Mouse (Mus musculus) brain, embryonic 14.5 days (tissue): ENCODE measurements around the gene Agbl3. TPM values are rescaled to one million over a fixed set of nuclear protein-coding genes. Genes with fewer than 3 reads are reported as not detected.

Experiments used
- DNase-seq: peaks from one replicate; pipeline ENCODE4 v3.0.0-alpha.2; 2011; ENCODE audit warnings: low read depth
- CTCF ChIP-seq: fragments of 200-500 bp; IDR thresholded peaks from 2 replicates; pipeline ENCODE4 v1.5.1; 2012; ENCODE audit warnings: inconsistent platforms, mild to moderate bottlenecking, moderate library complexity, borderline replicate concordance; ENCODE audit not compliant: insufficient read depth, insufficient read length; ENCODE audit errors: extremely low read depth
- POLR2A ChIP-seq: fragments of 200-500 bp; IDR thresholded peaks from 2 replicates; pipeline ENCODE4 v1.6.1; 2012; ENCODE audit warnings: mild to moderate bottlenecking, inconsistent platforms, borderline replicate concordance; ENCODE audit not compliant: poor library complexity, insufficient read depth, insufficient read length, severe bottlenecking; ENCODE audit errors: extremely low read depth
- polyA plus RNA-seq: library from polyadenylated mRNA; depleted of rRNA; stranded (reverse); fragments of >200 nt; gene quantifications from 2 replicates; pipeline ENCODE4 v1.2.3, GENCODE M21; 2012; rRNA removed

The Agbl3 gene
- 13.0 and 15.7 TPM in 2 replicates for polyA plus RNA-seq

GRCm38 (mm10) chr6:34780231-34780942 is at the start of gene Agbl3:
TSS of gene Agbl3 (plus strand) at chr6:34780432.
- TF ChIP-seq POLR2A (peak; percentile 42), CTCF (no peak)
- DNase-seq: peak; percentile 97

GRCm38 (mm10) chr6:34731007-34731406 is 49.2 kb upstream of the Agbl3 start:
- no peak for DNase-seq
- TF ChIP-seq CTCF: no peak
- no peak for TF ChIP-seq POLR2A

GRCm38 (mm10) chr6:34731529-34731928 is 48.7 kb upstream of the Agbl3 start:
- DNase-seq: peak; percentile 34
- TF ChIP-seq POLR2A (no peak), CTCF (no peak)

- no peak for TF ChIP-seq CTCF
- no peak for TF ChIP-seq POLR2A
- no peak for DNase-seq
Measured at GRCm38 (mm10) chr6:34734940-34735695, 45.1 kb upstream of the Agbl3 start.

GRCm38 (mm10) chr6:34736934-34737333 is 43.3 kb upstream of the Agbl3 start:
- DNase-seq: no peak
- TF ChIP-seq POLR2A: no peak
- TF ChIP-seq CTCF: no peak

- no peak for DNase-seq
- TF ChIP-seq POLR2A: no peak
- TF ChIP-seq CTCF: no peak
Measured at GRCm38 (mm10) chr6:34743946-34744345, 36.3 kb upstream of the Agbl3 start.

- TF ChIP-seq POLR2A: no peak
- no peak for TF ChIP-seq CTCF
- DNase-seq: no peak
Measured at GRCm38 (mm10) chr6:34747846-34748245, 32.4 kb upstream of the Agbl3 start.

- DNase-seq: no peak
- TF ChIP-seq CTCF: no peak
- no peak for TF ChIP-seq POLR2A
Measured at GRCm38 (mm10) chr6:34748566-34748965, 31.7 kb upstream of the Agbl3 start.

- no peak for DNase-seq
- no peak for TF ChIP-seq CTCF
- TF ChIP-seq POLR2A: no peak
Measured at GRCm38 (mm10) chr6:34749526-34749925, 30.7 kb upstream of the Agbl3 start.

- no peak for DNase-seq
- no peak for TF ChIP-seq CTCF
Measured at GRCm38 (mm10) chr6:34750487-34751120, 29.6 kb upstream of the Agbl3 start.

- DNase-seq: no peak
- TF ChIP-seq POLR2A (no peak), CTCF (no peak)
Measured at GRCm38 (mm10) chr6:34751625-34752024, 28.6 kb upstream of the Agbl3 start.

GRCm38 (mm10) chr6:34754448-34754847 is 25.8 kb upstream of the Agbl3 start:
- peak; percentile 86 for DNase-seq
- no peak for TF ChIP-seq POLR2A
- TF ChIP-seq CTCF: peak; percentile 61; the same call in 1 of the 2 replicates

- TF ChIP-seq POLR2A: no peak
- DNase-seq: no peak
Measured at GRCm38 (mm10) chr6:34758340-34758739, 21.9 kb upstream of the Agbl3 start.
